Mouse (Mus musculus): Measurements from ENCODE around the gene Gbp5. TPM values are rescaled to one million over a fixed set of nuclear protein-coding genes. Genes with fewer than 3 reads are reported as not detected.
A peak's percentile ranks its signal among the peaks of the same experiment; 100 is the strongest.

Gbp5 gene
- 0.18 and 0.20 TPM in 2 replicates for polyA plus RNA-seq (2015; fragmentation: Nextera tagmentation; extraction: Ambion mirVana)

DNA sequence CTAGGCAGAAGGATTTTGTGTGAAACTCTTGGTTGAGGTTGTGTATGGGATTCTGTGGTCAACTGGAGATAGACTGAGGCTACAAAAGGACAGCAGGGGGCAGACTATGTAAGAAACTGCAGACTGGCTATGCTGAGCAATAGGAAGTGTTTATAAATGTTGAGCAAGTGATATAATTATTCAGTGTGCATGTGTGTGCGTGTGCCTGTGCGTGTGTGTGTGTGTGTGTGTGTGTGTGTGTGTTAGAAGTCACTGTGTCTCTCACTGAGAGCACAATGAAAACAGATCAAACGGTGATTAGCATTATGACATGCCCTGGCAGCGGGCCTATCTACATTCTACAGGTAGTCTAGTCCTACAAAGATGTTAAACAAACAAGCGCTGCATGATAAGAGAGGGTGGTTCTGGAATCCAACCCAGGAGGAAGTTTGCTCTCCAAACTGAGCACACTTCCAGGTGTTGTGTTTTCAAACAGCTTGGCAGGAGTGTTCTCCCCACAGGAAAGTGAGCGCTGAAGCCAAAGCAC, at the start of gene Gbp5:
Gene Gbp5 (plus strand): TSS at position 443 of the 526 bp plus-strand sequence.
- H3K36me3 ChIP-seq (ENCODE audit: control insufficient read depth, insufficient read depth, low read length) = no peaks in the 10 kb centered on the region
- H3K4me2 ChIP-seq (ENCODE audit: low read depth, low read length) = no peak within 1 kb of the TSS
- H3K4me1 ChIP-seq (ENCODE audit: control insufficient read depth, insufficient read depth, low read length) = peaks cover 3% of the 10 kb centered on the region; the same call in 1 of the 2 replicates
- H3K27me3 ChIP-seq (replicated peaks; ENCODE audit: control insufficient read depth, insufficient read depth, low read length) = no peaks in the 10 kb centered on the region
- peak; percentile 94 for ATAC-seq
- H3K4me3 ChIP-seq (ENCODE audit: low read length) = no peak within 1 kb of the TSS
- WGBS = 33% methylated on average over 6 of the region's 6 CpGs
- H3K9ac ChIP-seq (ENCODE audit: low read depth, low read length) = no peak within 1 kb of the TSS
- no peak within 1 kb of the TSS for H3K27ac ChIP-seq (ENCODE audit: low read length)
- no peaks in the 10 kb centered on the region for H3K9me3 ChIP-seq (ENCODE audit: control insufficient read depth, low read length)

DNA sequence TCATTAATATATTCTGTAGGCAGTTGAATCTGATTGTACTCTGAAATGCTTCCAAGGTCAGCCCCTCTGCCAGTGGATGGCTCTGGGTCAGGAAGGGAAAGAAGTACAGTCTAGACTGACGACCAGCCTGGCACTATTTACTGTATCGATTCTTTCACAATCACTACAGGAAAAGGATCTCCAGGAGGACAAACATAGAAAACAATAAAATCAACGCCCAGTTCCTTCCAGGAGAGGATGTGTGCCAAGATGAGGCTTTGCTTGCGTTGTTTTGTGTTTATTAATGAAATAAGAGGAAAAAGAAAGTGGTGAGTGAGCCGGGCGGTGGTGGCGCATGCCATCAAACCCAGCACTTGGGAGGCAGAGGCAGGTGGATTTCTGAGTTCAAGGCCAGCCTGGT, 39.6 kb upstream of the Gbp5 start:
- no peaks in the 10 kb centered on the region for H3K4me1 ChIP-seq (ENCODE audit: control insufficient read depth, insufficient read depth, low read length)
- no peaks in the 10 kb centered on the region for H3K36me3 ChIP-seq (ENCODE audit: control insufficient read depth, insufficient read depth, low read length)
- ATAC-seq = no peak
- no peak overlapping the region for H3K4me2 ChIP-seq (ENCODE audit: low read depth, low read length)
- WGBS = 81% methylated on average over 7 of the region's 7 CpGs
- H3K4me3 ChIP-seq (ENCODE audit: low read length) = no peak overlapping the region
- no peak overlapping the region for H3K27ac ChIP-seq (ENCODE audit: low read length)
- H3K27me3 ChIP-seq (replicated peaks; ENCODE audit: control insufficient read depth, insufficient read depth, low read length) = no peaks in the 10 kb centered on the region
- H3K9me3 ChIP-seq (ENCODE audit: control insufficient read depth, low read length) = no peaks in the 10 kb centered on the region
- H3K9ac ChIP-seq (ENCODE audit: low read depth, low read length) = no peak overlapping the region

DNA sequence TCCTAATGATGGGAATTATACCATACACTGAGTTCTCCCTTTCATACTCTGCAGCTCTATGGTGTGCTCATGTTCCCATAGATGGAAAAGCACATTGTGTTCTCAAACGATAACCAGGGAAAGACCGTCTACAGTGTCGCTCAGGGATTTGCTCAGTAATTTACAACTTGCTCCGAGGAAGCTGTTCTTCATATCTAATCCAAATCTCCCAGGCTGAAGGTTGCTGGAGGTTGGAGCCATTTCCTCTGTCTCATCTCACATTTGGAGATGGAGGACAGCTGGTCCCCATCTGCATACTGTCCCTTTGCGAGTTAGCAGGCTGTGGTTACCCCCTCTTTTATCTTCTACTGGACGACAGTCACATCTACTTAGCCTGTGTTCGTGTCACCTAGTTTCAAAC, 34.5 kb upstream of the Gbp5 start:
- no peaks in the 10 kb centered on the region for H3K4me1 ChIP-seq (ENCODE audit: control insufficient read depth, insufficient read depth, low read length)
- no peaks in the 10 kb centered on the region for H3K9me3 ChIP-seq (ENCODE audit: control insufficient read depth, low read length)
- 48% methylated on average over 7 of the region's 7 CpGs for WGBS
- no peak overlapping the region for H3K4me3 ChIP-seq (ENCODE audit: low read length)
- no peak overlapping the region for H3K27ac ChIP-seq (ENCODE audit: low read length)
- no peak overlapping the region for H3K4me2 ChIP-seq (ENCODE audit: low read depth, low read length)
- no peak for ATAC-seq
- H3K36me3 ChIP-seq (ENCODE audit: control insufficient read depth, insufficient read depth, low read length) = no peaks in the 10 kb centered on the region
- no peaks in the 10 kb centered on the region for H3K27me3 ChIP-seq (replicated peaks; ENCODE audit: control insufficient read depth, insufficient read depth, low read length)
- no peak overlapping the region for H3K9ac ChIP-seq (ENCODE audit: low read depth, low read length)

DNA sequence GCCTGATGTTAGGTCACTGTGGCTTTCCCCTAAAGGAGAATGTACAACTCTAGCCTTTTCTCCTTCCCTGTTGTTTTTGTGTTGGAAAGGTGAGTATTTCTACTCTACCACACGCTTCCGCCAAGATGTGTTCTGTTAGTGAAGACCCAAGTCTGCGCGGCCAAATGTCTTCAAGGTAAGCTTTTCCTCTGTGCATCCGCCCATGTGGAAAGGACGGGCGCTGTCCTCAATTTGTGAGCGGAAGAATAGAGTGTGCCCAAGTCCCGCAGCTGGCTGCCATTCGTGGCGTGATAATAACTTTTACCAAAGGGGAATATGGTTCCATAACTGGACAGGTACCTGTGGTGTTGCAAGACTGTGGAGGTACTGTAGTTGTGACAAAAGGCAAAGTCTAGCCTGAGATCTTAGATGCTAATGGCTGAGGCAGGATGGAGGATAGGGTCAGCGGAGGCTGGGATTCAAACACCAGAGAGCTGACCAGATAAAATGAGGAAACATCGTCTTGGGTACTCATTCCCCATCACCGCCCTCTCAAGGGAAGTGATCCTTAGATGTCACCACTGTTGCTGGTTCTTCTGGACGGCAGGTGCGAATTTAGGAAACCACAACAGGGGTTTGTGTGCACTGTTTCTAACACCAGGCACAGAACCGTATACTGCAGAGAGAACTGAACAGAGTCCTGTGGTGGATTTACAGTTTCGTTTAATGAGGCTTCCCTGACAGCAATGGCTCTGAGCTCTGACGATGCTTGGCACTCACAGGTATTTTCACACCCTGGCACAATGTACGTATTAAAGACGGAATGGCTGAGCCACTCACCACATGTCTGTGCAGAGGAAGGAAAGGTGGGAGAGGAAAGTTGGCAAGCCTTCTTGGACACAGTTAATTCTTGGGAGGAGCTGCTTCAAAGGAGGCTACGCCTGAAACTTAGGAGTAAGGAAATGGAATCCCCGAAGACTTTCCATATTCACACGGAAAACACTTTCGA, 30.7 kb upstream of the Gbp5 start:
- Histone ChIP-seq H3K4me3 (ENCODE audit: low read length) (no peak overlapping the region), H3K9me3 (ENCODE audit: control insufficient read depth, low read length) (no peaks in the 10 kb centered on the region), H3K27me3 (replicated peaks; ENCODE audit: control insufficient read depth, insufficient read depth, low read length) (no peaks in the 10 kb centered on the region), H3K9ac (ENCODE audit: low read depth, low read length) (no peak overlapping the region), H3K27ac (ENCODE audit: low read length) (no peak overlapping the region), H3K4me1 (ENCODE audit: control insufficient read depth, insufficient read depth, low read length) (no peaks in the 10 kb centered on the region), H3K4me2 (ENCODE audit: low read depth, low read length) (no peak overlapping the region), H3K36me3 (ENCODE audit: control insufficient read depth, insufficient read depth, low read length) (no peaks in the 10 kb centered on the region)
- no peak for ATAC-seq
- 90% methylated on average over 25 of the region's 25 CpGs for WGBS

DNA sequence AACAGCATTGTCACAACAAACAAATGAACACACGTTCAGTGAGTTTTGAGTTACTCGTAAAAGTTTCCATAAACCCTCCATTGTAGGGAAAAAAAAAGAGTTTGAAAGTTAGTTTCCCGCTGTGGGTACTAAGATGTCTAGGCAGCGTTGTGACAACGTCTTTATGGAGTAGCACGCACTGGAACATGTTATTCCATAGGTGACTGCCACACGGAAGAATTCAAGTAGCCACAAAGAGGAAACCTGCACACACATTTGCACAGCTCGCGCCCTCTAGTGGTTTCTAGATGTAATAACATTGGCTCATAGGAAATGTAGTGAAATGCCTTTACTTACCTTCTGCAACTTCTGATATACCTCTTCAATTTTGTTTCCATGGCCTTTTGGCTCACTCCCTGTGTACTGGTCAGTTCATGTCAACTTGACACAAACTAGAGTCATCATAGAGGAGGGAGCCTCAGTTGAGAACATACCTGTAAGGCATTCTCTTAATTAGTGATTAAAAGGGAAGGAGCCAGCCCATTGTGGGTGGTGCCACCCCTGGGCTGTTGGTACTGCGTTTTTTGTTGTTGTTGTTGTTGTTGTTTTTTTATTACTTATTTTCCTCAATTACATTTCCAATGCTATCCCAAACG, 19.3 kb upstream of the Gbp5 start:
- H3K36me3 ChIP-seq (ENCODE audit: control insufficient read depth, insufficient read depth, low read length) = no peaks in the 10 kb centered on the region
- no peak overlapping the region for H3K4me3 ChIP-seq (ENCODE audit: low read length)
- H3K4me1 ChIP-seq (ENCODE audit: control insufficient read depth, insufficient read depth, low read length) = no peaks in the 10 kb centered on the region
- H3K27me3 ChIP-seq (replicated peaks; ENCODE audit: control insufficient read depth, insufficient read depth, low read length) = no peaks in the 10 kb centered on the region; the same call in 1 of the 2 replicates
- WGBS = 22% methylated on average over 11 of the region's 11 CpGs
- no peak overlapping the region for H3K9ac ChIP-seq (ENCODE audit: low read depth, low read length)
- 0 out of 2 replicates have a peak overlapping the region, but pooled peaks have one; percentile 1 for H3K4me2 ChIP-seq (ENCODE audit: low read depth, low read length)
- H3K9me3 ChIP-seq (ENCODE audit: control insufficient read depth, low read length) = no peaks in the 10 kb centered on the region
- peak; percentile 48; the same call in 1 of the 2 replicates for ATAC-seq
- no peak overlapping the region for H3K27ac ChIP-seq (ENCODE audit: low read length)

DNA sequence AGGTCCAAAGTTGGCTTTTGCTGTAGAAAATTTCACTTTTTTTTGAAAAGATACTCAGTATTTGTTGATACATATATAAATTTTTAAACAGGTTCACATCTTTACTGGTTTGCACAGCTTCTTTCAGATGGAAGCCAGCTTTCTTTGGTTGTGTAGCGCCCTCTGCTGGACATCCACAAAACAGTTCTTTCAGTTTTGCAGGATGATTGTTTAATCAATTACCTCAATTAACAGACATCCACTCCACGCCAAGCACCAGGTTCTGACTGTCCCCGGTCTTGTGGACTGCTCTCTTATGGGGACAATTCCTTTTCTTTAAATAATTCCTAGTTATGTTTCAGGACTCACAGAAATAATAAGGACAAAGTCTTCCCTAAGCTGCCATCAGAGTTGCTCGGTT, 17.9 kb upstream of the Gbp5 start:
- Histone ChIP-seq H3K27ac (ENCODE audit: low read length) (no peak overlapping the region), H3K4me1 (ENCODE audit: control insufficient read depth, insufficient read depth, low read length) (no peaks in the 10 kb centered on the region), H3K36me3 (ENCODE audit: control insufficient read depth, insufficient read depth, low read length) (no peaks in the 10 kb centered on the region), H3K4me2 (ENCODE audit: low read depth, low read length) (no peak overlapping the region), H3K27me3 (replicated peaks; ENCODE audit: control insufficient read depth, insufficient read depth, low read length) (no peaks in the 10 kb centered on the region; the same call in 1 of the 2 replicates), H3K4me3 (ENCODE audit: low read length) (no peak overlapping the region), H3K9me3 (ENCODE audit: control insufficient read depth, low read length) (no peaks in the 10 kb centered on the region), H3K9ac (ENCODE audit: low read depth, low read length) (no peak overlapping the region)
- no peak for ATAC-seq
- 15% methylated on average over 4 of the region's 4 CpGs for WGBS

DNA sequence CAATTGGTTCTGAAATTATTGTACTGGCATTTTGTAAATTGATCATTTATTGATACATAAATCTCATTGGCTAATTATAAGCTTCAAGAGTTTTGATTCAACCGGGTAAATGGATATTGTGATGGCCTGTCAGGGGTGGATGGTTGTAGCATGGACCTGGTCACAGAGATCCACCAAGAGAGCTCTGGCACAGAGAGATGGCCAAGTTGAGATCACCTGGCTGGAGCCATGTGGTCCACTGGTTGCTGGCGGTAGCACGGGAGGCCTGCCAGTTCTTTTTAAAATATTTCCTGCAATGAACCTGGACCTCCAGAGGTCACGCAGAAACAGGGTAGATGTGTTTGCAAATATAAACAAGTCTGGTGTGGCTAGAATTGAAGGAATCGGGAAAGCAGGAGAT, 15.9 kb upstream of the Gbp5 start:
- no peak overlapping the region for H3K4me3 ChIP-seq (ENCODE audit: low read length)
- H3K9ac ChIP-seq (ENCODE audit: low read depth, low read length) = no peak overlapping the region
- no peak overlapping the region for H3K27ac ChIP-seq (ENCODE audit: low read length)
- no peaks in the 10 kb centered on the region; the same call in 1 of the 2 replicates for H3K27me3 ChIP-seq (replicated peaks; ENCODE audit: control insufficient read depth, insufficient read depth, low read length)
- 58% methylated on average over 5 of the region's 5 CpGs for WGBS
- H3K9me3 ChIP-seq (ENCODE audit: control insufficient read depth, low read length) = no peaks in the 10 kb centered on the region
- no peak for ATAC-seq
- no peaks in the 10 kb centered on the region for H3K36me3 ChIP-seq (ENCODE audit: control insufficient read depth, insufficient read depth, low read length)
- no peaks in the 10 kb centered on the region for H3K4me1 ChIP-seq (ENCODE audit: control insufficient read depth, insufficient read depth, low read length)
- no peak overlapping the region for H3K4me2 ChIP-seq (ENCODE audit: low read depth, low read length)

DNA sequence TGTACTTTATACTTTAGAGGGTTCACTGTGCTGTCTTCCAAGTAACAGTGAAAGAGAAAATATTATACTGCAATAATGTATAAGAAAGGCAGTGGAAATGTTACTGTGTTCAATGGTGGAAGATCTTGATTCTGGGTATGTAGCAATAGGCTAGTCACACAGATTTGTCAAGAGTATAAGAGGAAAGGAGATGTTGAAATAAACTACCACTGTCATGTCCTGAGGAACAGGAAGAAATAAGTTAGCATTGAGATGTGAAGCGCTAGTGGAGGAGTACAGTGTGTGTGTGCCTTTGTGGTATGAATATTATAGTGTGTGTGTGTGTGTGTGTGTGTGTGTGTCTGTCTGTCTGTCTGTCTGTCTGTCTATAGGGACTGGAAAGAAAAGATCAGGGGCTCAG, 15.4 kb upstream of the Gbp5 start:
- Histone ChIP-seq H3K27me3 (replicated peaks; ENCODE audit: control insufficient read depth, insufficient read depth, low read length) (no peaks in the 10 kb centered on the region; the same call in 1 of the 2 replicates), H3K9ac (ENCODE audit: low read depth, low read length) (no peak overlapping the region), H3K27ac (ENCODE audit: low read length) (no peak overlapping the region), H3K4me3 (ENCODE audit: low read length) (no peak overlapping the region), H3K9me3 (ENCODE audit: control insufficient read depth, low read length) (no peaks in the 10 kb centered on the region), H3K4me1 (ENCODE audit: control insufficient read depth, insufficient read depth, low read length) (no peaks in the 10 kb centered on the region), H3K36me3 (ENCODE audit: control insufficient read depth, insufficient read depth, low read length) (no peaks in the 10 kb centered on the region), H3K4me2 (ENCODE audit: low read depth, low read length) (no peak overlapping the region)
- no peak for ATAC-seq
- 69% methylated on average over 1 of the region's 1 CpGs for WGBS

DNA sequence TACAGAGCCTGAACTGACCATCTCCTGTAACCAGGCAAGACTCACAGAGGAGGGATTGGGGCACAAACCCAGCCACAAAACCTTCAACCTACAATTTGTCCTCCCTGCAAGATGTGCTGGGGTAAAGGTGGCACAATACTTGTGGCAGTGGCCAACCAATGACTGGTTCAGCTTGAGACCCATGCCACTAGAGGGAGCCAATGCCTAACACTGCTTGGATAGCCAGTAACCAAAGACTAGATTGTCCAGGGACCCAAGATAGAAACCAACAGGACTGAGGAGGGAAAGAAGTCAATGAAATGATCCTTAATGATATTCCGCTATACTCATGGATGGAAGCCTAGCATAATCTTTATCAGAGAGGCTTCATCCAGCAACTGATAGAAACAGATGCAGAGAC, 3.3 kb upstream of the Gbp5 start:
- Histone ChIP-seq H3K27ac (ENCODE audit: low read length) (no peak overlapping the region), H3K9me3 (ENCODE audit: control insufficient read depth, low read length) (no peaks in the 10 kb centered on the region), H3K36me3 (ENCODE audit: control insufficient read depth, insufficient read depth, low read length) (no peaks in the 10 kb centered on the region), H3K9ac (ENCODE audit: low read depth, low read length) (no peak overlapping the region), H3K4me2 (ENCODE audit: low read depth, low read length) (no peak overlapping the region), H3K27me3 (replicated peaks; ENCODE audit: control insufficient read depth, insufficient read depth, low read length) (no peaks in the 10 kb centered on the region), H3K4me3 (ENCODE audit: low read length) (no peak overlapping the region), H3K4me1 (ENCODE audit: control insufficient read depth, insufficient read depth, low read length) (peaks cover 3% of the 10 kb centered on the region; the same call in 1 of the 2 replicates)
- no peak; the same call in 1 of the 2 replicates for ATAC-seq
- 63% methylated on average over 1 of the region's 1 CpGs for WGBS
